Mouse (Mus musculus) left cerebral cortex, adult 9 months (tissue): Measurements from ENCODE around the gene 9130213A22Rik.
A peak's percentile ranks its signal among the peaks of the same experiment; 100 is the strongest.

Experiments
- DNase-seq, 2 experiments: peaks; one replicate each; pipeline ENCODE4 v3.0.0; 2022; ENCODE audit warnings: low spot score in 2 of 2

Gene 9130213A22Rik

DNA sequence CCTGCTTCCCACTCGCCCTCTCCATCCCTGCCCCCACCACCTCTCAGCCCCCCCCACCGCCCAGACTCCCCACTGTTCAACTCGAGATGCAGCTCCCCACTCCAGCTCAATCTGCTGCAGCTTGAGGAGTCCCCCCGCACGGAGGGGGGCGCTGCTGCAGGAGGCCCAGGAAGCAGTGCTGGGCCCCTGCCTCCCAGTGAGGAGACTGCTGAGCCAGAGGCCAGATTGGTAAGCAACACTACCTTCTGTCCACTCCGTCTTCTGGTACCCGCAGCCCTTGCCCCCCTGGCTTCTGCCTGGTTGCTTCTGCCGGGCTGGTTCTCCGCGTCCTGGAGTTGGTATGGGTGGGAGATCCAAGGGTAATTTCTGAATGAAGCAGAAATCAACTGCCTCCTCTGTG lies 15.5 kb downstream of the 9130213A22Rik start:
- no peak for DNase-seq

DNA sequence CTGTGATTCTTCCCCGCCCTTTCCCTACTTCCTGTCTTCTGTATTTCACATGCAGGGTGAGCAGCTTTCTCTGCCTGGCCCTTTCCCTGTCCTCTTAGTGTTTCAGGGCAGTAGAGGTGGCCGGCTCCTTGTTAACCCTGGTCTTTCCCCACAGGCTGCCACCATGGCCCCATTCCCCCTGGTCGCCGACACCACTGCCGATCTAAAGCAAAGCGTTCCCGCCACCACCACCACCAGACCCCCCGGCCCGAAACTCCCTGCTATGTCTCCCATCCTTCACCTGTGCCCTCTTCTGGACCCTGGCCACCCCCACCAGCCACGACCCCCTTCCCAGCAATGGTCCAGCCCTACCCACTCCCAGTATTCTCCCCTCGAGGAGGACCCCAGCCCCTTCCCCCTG lies 16.1 kb downstream of the 9130213A22Rik start:
- DNase-seq, result no peak

DNA sequence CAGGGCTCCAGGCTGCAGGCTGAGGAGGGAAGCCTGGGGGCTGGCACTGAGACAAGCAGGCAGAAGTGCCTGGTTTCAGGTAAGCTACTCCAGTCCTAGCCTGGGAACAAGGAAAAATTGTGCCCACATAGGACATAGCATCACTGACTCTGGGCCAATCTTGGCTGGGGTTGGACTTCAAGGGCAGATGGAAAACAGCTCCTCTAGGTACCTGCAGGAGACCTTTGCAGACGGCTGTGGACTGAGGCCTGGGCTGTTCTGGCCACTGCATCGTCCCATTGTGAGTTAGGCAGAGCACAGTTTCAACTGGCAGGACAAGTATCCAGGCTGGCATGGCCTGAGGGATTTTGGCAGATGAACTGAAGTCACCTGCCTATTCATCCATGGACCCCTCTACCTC lies 16.6 kb downstream of the 9130213A22Rik start:
- DNase-seq, result no peak

DNA sequence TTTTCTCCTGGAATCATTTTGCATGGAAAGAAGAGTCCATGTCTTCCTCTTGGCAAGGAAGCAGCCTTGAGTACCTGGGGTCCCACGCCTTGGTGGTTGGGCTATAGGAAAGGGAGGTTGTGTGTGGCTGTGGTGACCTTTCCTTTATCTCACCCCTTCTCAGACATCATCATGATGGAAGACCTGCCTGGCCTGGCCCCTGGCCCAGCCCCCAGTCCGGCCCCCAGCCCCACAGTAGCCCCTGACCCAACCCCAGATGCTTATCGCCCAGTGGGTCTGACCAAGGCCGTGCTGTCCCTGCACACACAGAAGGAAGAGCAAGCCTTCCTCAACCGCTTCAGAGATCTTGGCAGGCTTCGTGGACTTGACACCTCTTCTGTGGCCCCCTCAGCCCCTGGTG lies 17.2 kb downstream of the 9130213A22Rik start:
- no peak for DNase-seq

DNA sequence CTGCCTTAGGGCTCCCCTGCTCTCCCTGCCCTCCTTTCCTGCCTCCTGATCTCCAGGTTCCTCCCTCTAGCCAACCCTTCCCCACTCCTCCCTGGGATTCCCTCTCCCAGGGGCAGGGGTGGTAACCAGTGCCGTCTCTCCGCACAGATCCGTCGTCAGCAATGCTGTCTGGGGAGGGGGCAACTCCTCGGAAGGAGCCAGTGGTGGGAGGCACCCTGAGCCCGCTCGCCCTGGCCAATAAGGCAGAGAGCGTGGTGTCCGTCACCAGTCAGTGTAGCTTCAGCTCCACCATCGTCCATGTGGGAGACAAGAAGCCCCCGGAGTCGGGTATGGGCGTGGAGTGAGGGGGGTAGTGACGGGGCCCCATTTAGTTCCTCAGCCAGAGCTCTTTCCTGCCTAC lies 17.9 kb downstream of the 9130213A22Rik start:
- no peak for DNase-seq

DNA sequence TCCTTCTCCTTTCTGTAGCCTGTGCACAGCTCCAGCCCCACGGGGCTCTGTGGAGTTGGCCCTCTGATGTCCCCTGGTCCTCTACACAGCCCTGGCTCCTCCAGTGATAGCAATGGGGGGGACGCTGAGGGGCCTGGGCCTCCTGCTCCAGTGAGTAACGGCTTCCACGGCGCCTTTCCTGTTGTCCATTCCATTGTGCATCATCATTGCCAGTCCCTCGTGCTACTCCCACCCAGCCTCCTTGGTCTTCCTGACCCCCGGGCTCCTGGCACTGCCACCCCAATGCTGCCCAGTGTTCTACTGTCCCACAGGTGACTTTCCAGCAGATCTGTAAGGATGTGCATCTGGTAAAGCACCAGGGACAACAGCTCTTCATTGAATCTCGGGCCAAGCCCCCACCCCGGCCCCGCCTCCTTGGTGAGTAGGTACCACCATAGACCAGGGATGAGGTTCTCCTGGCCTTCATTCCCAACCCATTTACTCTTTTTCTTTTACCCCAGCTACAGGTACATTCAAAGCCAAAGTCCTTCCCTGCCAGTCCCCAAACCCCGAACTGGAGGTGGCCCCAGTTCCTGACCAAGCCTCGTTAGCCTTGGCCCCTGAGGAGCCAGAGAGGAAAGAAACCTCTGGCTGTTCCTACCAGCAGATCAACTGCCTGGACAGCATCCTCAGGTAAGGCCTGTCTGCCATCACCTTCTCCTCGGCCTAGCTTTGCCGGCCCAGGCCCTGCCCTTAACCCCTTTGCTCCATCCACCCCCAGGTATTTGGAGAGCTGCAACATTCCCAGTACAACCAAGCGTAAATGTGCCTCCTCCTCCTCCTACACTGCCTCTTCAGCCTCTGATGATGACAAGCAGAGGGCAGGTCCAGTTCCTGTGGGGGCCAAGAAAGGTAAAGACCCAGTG lies 18.6 kb downstream of the 9130213A22Rik start:
- DNase-seq, result no peak

DNA sequence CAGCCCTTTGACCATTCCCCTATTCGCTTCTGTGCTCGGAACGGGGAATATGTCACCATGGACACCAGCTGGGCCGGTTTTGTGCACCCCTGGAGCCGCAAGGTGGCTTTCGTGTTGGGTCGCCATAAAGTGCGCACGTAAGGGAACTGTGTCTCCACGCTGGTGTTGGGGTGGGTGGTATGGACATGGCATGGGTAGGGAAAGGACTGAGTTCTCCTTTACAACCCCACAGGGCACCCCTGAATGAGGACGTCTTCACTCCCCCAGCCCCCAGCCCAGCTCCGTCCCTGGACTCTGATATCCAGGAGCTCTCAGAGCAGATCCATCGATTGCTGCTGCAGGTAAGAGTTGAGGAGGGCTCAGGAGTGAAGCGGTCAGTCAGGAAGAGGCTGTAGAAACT lies 19.3 kb downstream of the 9130213A22Rik start:
- no peak for DNase-seq

DNA sequence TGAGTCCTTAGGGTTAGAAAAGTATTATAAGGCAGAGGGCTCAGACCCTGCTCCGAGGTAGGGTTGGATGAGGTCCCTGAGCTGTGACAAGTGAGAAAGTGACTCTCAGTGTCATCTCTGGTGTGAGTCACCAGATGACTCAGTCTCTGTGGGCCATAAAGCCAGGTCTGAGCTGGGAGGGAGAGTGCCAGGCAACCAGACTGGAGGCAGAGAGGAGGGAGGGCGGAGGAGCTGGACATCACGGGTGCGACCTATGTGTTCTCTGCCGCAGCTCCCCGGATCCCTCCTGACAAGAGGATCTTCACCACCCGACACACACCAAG lies 20.0 kb downstream of the 9130213A22Rik start:
- DNase-seq, result peak in 1 of 2 experiments; percentile 36

DNA sequence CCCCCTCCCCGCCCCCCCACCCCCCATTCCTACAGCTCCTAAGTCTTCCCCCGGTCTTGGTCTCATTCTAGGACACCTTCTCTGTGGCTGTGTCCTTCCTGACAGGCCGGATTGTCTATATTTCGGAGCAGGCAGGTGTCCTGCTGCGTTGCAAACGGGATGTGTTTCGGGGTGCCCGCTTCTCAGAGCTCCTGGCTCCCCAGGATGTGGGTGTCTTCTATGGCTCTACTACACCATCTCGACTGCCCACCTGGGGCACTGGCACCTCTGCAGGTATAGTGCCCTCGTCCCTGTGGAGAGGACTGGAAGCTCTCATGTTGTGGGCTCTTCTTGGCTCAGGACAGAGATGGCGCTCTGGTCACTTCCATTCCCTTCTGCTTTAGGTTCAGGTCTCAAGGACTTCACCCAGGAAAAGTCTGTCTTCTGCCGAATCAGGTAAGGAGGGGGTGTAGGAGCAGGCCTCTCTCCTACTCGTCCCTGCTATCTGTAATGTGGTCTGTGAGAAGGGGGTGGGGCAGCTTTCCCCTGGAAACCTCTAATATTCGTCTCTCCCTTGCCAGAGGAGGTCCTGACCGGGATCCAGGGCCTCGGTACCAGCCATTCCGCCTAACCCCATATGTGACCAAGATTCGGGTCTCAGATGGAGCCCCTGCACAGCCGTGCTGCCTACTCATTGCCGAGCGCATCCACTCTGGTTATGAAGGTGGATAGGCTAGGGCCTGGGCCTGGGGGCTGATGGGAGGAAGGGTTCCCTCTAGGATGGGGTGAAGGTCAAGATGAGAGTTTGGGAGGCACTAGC lies 20.6 kb downstream of the 9130213A22Rik start:
- no peak for DNase-seq

DNA sequence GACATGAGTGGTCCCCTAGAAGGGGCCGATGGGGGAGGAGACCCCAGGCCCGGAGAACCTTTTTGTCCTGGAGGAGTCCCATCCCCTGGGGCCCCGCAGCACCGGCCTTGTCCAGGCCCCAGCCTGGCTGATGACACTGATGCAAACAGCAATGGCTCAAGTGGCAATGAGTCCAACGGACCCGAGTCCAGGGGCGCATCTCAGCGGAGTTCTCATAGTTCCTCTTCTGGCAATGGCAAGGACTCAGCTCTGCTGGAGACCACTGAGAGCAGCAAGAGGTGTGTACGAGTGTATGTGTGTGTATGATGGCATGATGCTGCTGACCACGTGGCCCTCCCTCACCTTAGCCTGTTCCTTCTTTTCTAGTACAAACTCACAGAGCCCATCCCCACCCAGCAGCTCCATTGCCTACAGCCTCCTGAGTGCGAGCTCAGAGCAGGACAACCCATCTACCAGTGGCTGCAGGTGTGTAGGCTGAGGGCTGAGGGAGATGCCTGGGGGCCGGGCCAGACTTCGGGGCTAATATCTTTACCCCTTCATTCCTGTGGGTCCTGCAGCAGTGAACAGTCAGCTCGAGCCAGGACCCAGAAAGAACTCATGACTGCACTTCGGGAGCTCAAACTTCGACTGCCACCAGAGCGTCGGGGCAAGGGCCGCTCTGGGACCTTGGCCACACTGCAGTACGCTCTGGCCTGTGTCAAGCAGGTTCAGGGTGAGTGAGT lies 21.6 kb downstream of the 9130213A22Rik start:
- DNase-seq, result no peak

DNA sequence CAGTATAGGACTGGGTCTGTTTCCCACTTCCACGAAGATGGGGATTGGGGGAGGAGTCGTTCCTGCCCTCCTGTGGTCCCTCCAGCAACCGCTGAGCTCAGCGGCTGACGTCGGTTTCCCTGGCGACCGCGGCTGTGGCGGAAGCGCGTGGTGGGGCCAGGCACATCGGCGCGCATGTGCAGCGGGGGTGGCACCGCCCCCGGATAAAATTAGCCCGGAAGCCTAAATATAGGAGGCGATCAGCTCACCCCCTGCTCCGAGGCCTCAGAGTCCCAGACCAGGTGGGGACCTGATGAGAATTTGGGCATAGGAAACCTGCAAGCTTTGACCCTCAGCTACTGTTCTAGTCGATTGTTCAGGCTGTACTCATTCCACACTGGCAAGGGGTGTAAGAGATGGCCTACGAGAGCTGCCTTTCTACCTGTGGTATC lies 22.5 kb downstream of the 9130213A22Rik start:
- peak in 1 of 2 experiments; percentile 91 for DNase-seq

DNA sequence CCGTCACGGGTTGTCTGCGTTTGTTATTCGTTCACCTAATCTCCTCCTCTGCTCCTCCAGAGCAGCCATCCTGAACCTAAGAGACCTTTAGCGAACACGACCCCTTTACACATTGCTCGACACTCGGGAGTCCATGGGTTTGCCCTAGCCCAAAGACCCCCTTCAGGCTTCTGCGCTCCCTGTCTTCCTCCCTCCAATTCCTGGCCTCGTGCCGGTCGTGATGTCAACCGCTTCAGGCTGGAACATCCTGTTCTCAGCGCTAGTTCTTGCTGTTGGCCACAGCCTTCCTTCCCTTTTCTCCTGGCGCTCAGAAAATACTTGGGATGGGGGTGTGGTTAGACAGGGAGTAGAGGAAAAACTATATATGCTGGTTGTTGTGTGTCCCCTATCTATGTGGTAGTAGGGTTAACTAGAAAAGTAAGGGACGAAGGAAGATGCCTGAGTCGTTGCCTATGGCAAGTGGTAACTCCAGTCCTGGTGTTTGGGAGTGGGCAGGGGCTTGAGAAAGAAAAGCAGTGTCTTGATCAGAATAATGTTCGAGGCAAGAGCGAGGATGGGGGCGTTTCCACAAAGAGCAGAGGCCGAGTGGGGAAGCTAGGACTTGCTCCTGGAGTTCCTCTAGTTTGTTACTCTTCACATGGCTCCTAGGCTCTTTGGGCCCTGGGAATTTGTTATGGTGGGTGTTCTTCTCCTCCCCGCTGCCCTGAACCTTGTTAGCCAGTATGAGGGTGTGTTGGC lies 23.0 kb downstream of the 9130213A22Rik start:
- peak in 1 of 2 experiments; percentile 69 for DNase-seq

DNA sequence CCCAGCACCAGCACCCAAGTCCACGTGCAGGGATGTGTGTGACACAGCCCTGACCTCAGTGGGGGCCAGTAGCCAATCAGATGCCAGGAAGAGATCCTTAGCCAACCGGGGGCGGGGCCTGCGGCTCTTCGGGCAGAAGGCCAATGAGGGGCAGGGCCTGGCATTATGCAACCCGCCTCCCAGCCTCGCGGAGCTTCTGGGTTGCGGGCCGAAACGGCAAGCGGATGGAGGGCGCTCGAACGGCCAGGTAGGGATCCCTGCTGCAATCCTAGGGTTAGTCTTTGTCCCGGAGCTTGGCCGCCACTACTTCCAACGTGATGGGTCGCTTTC lies 23.7 kb downstream of the 9130213A22Rik start:
- DNase-seq, result peak; percentile 92 to 98

DNA sequence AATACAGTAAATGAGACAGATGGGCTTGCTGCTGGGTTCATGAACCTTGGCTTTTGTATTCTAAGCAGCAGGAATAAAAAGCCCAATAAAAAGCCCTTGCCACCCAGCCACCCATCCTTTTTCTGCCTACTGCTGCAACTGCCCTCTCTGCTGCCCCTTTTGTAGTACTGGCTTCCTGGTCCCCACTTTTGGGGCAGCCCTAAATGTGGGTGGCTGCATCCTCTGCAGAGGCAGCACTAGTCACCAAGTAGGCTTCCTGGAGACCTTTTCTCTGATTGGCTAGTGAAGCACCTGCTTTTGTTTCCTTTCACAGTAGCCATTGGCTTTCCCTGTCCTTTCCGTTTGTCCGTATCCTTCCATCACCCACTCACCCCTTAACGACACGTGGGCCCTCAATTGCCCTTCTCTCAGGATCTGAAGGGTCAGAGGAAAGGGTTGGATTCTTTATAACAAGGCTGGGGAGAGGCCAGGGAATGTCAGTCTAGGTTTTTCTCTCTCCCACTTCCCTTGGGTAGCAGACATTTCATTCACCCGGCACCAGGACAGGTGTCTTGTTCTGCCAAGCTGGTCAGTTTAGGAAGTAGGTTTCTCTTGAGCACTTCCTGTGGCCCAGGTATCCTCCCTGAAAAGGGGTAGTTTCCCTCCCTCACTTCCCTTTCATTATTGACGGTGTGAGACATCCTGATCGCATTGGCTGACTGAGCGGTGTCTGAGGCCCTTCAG lies 24.2 kb downstream of the 9130213A22Rik start:
- DNase-seq, result peak in 1 of 2 experiments; percentile 50

DNA sequence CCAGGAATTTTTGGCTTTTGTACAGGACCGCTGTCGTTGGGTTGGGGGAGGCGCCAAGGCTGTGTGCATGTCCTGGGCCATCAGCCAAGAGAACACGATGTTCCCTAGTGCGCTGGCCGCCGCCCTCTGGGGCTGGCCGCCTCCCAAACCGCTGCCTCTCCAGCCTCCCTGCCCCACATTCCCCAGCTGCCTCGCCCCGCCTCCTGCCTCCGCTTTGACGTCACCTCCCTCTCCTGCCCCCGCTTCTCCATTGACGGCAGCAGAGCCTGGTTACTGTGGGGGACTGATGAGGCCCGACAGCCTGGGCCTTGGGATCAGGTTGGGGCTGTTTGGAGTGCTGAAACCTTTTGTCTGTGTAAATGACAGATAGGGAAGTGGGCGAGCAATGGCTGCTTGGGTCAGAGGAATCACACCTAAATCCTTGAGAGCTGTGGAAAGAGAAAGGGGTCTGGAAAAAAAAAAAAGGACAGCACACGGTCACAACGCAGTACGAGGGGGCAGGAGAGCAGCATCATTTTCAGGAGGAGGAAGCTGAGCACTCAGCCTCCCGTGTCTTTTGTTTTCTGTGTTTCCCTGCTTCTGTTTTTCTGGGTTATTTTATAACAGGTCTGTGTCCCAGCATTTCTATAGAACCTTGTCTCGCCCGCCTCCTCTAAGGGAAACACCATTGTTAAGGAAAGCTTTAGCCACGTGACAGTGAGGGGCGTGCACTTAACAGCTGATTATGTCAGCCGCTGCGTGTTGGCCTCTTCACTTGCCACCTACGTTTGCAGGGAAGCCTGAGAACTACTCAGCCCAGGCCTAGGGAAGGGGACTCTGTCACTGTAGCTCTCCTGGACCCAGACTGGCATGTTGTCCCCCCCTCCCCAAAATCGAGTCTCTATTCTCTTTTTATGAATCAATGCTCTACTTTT lies 25.1 kb downstream of the 9130213A22Rik start:
- DNase-seq, result peak; percentile 93 to 98

DNA sequence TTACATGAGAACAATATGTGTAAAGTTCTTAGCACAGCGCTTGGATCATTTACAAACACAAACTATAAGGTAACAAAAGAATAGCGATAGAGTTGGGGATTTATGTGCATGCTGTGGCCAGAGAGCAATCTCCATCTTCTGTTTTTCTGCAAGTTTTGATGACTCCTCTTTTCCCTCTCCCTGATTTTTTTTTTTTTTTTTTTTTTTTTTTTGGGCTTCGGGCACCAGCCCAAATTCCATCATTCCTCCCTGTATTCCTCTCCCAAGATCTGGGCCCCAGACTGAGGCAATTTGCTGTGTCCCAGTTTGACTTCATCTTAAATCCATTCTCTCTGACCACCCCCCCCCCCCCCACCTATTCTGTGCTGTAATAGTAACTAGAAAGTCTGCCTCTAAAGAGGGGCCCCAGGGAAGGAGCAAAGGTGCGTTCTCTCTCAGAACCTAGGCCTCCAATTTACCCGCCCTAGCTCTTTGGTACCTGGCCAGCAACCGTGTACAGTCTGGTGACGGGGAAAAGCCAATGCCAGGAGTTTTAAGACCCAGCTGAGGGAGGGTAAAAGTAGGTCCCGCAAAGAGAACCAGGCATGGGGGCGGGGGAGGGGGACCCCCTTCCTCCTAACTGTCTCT lies 25.9 kb downstream of the 9130213A22Rik start:
- no peak for DNase-seq

DNA sequence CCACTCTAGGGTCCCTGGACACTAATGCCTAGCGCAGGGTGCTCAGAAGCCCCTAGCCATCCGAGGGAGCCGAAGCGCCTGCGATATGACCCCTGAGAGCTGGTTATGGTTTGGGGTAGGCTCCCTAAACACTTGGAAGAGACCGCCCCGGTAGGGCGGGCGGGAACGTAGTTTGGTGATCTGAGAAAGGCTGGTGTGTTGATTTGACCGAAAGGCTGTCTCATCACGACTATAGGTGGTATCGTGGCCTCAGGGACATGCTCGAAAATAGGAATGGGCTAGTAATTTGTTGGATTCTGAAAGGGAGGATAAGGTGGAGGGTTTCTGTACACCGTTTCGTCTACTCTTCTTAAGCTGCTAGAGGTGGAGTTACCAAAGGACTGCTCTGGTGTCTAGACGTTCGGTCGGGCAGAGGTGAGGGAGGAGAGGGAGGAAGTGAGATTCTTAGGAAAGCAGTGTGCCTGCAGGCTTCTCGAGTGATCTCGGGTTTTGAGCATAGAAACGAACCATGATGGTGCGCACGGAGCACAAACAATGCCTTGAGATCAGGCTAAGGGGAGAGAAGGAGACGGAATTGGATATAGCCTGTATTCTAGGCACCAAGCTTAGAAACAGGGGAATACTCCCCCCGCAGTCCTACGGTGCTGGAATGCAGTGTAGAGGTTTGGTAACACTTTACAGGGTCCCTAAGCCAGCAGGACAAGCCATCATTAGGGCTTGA lies 26.7 kb downstream of the 9130213A22Rik start:
- DNase-seq, result no peak

DNA sequence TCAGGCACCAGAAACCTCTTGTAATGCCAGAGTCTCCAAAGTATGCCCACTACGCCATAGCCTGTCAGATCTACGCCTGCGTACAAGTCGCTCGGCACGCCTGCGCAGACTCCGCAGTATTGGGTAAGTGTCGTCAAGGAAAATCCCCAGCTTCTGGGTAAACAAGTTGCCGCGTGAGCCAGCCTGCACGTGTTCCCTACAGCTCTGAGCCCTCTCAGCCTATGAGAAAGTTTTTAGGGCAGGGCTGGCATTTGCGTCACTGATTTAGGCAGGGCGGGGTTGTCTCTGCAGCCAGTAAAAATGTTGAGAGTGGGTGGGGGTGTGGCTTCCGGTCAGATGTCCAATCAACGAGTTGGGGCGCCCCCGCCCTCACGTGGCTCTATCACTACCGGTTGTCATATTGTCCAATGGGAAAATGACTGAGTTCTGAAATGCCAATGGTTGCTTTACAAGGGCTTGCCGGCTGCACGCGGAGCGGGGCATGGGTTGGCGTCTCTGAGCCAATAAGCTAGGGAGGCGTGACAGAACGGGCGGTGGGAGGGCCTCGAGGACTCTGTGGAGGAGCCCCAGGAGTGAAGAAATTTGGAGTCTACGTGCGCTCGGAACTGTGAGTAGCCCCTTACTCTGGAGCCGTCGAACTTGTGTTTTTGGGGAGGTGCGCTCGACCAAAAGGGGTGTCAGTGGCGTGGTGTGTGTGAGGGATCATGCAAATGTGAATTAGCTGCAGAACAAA lies 27.5 kb downstream of the 9130213A22Rik start, which contains the start of gene Per1:
Gene Per1 (plus strand): TSS at position 521 of the 733 bp plus-strand sequence.
- peak; percentile 100 for DNase-seq
